Mouse (Mus musculus): ENCODE measurements at regions not wholly inside any gene's neighbourhood (a gene's known extent, or its start where the extent isn't known, plus 50 kb on each side); places are given as distances from the start of the nearest gene placed in this dataset.

GRCm38 (mm10) chr9:58421702-58422392 lies 51.6 kb upstream of the Tbc1d21 start:
- DNase-seq: no peak

- peak in 1 of 2 experiments; percentile 58 for DNase-seq
Measured at GRCm38 (mm10) chr9:58428795-58429194, 58.5 kb upstream of the Tbc1d21 start.

GRCm38 (mm10) chr9:58430772-58431171 lies 57.6 kb upstream of the Insyn1 start:
- peak in 1 of 2 experiments; percentile 56 for DNase-seq

- no peak for DNase-seq
Measured at GRCm38 (mm10) chr9:58432793-58433370, 55.5 kb upstream of the Insyn1 start.

- no peak for DNase-seq
Measured at GRCm38 (mm10) chr9:58436246-58437091, 51.9 kb upstream of the Insyn1 start.

GRCm38 (mm10) chr9:58437541-58437940 lies 50.9 kb upstream of the Insyn1 start:
- no peak for DNase-seq

GRCm38 (mm10) chr9:58438071-58438858 lies 50.1 kb upstream of the Insyn1 start:
- DNase-seq: no peak
